Mouse (Mus musculus): ENCODE measurements at regions not wholly inside any gene's neighbourhood (a gene's known extent, or its start where the extent isn't known, plus 50 kb on each side); places are given as distances from the start of the nearest gene placed in this dataset.

- DNase-seq = peak in 1 of 2 experiments; percentile 13
Measured at GRCm38 (mm10) chr19:15800856-15801706, 146.1 kb downstream of the Psat1 start.

DNA sequence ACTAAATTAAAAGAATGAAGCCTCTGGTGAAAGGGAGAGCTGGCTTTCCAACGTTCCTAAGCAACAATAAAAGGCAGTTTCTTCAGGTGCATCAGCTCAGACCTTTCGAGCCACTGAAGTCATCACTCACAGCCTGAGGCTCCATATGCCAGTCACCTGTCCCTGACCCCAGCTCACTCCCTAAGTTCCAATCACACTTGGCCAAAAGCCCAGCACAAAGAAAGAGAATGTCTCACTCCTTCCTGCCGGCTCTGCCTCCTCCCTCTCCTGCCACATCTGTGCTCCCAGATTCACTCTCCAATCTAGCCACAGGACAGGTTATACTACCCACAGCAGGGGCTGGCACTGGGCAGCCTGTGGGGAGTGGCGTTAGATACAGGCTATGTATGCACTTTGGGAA is 150.7 kb downstream of the Psat1 start:
- no peak for DNase-seq

DNA sequence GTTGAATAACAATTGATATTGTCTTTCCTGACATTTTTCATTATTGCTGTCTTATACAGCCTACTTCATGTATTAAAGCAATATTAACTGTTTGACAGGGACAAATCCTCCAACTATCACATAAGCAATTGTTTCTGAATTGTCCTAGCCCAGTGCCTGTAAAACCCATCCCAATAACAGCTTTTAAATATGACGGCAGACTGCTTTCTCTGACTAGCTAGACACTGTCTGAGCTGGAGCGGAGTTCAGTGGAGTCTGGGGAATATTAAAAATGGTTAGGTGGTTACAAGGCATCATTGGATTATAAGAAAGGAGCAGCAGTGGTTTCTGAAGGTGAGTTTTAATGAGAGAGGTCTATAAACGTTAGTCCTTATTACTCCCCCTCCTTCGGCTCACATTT is 155.2 kb downstream of the Psat1 start:
- no peak for DNase-seq

DNA sequence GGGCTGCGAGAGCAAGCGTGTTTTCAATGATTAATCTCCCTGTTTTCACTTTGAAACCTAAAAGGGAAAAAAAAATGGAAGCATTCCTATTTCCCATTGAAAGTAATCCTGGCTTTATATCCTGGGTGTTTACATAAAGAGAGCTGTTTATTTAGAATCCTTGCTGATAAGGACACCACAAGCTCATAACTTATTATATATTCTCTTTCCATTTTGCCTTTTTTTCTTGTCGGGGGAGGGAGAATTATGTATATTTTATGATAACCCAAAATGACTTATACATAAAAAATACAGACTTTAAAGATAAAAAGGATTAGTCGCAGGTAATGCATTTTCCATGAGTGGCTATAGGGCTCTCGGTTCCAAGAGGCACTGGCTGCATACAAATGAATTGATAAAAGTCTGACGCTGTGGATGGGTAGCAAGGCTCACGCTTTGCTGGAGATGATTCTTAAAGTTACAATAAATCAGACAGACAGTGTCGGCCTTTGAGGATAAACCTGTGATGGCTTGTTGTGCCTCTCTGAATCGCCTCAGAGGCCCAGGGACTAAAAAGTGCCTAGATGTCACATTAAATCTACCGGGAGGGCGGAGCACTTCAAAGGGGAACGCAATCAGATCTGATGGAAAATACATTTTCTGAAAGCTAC is 155.7 kb downstream of the Psat1 start:
- no peak for DNase-seq

DNA sequence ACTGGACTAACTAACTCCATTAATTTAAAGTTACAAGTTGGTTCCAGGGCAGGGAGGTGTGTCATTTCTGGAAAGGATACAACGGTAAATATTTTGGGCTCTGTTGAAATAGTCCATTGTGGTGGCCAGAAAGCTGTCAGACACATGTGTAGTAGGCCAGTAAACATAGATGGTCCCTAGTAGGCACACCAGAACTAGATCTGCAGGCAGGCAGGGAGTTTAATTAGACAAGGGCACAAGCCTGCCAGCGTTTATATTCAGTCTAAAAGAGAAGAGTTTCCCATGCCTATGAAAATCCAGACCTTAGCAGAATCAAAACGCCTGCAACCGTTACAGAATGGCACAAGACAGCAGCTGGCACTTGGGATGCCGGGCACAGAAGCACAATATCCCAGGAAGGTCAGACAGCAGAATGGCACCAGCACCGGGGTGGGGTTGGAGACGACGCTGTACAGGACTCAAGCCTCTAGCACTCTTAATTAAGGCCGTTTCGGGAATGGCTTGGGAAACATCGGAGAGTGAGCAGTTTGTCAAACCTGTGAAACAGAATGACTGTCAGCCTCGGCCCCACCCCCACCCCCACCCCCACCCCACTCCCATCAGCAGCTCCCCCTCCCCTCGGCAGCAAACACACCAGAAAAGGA is 156.4 kb downstream of the Psat1 start:
- DNase-seq = no peak

DNA sequence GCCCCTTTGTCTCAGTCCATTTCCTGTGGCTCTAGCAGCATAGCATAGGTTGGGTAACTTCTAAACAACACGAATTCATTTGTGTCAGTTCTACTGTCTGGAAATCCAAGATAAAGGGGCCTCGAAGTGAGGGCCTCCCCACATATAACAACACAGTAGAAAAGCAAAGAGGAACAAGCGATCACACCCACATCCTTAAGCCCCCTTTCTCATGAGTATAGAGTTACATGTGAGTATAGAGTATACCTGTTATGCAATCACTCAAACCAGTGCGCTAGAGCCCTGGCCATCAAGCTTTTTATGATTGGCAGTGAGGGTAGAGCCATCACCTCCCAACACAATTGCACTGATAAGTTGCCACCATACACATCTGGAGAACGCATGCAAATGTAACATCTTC is 157.4 kb downstream of the Psat1 start:
- DNase-seq = no peak

GRCm38 (mm10) chr19:15784644-15785043 is 162.5 kb downstream of the Psat1 start:
- no peak for DNase-seq

DNA sequence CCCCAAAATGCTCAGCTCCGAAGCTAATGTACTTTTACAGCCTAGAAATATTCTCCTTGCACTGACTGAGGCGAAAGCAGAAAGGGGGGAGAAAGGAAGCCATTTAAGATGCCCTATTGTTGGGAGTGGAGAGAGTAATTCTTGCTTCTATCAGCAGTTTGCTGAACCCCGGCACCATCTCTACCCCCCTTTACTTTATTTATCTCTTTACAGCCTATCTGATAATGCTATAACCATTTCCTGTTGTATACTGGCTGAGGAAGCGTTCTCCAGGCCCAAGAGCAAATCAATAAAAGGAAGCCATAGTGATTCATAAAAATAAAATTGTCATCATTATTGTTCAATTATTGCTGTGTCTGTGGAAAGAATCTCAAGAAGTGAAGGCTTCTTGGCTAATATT is 177.5 kb downstream of the Psat1 start:
- DNase-seq = no peak

DNA sequence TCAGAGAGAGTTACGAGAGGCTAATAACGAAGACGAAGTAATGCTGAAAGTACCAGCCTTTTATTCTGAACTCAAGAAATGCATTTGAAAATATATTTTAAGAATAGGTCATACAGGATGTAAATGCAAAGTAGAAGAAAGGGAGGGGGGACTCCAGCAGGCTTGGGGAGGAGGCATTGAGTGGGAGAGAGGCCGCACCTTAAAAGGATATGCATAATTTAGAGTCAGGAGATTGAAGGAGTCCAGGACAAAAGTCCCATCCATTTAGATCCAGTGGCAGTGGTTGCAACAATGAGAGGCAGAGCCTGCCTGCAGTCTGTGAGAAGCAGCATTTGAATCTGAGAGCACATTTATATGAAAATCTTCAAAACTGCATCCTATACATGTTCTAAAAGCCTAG is 186.1 kb downstream of the Psat1 start:
- no peak for DNase-seq

- no peak for DNase-seq
Measured at GRCm38 (mm10) chr19:15745026-15745777, 201.9 kb downstream of the Psat1 start.

- DNase-seq = no peak
Measured at GRCm38 (mm10) chr19:15736200-15736599, 210.9 kb downstream of the Psat1 start.

DNA sequence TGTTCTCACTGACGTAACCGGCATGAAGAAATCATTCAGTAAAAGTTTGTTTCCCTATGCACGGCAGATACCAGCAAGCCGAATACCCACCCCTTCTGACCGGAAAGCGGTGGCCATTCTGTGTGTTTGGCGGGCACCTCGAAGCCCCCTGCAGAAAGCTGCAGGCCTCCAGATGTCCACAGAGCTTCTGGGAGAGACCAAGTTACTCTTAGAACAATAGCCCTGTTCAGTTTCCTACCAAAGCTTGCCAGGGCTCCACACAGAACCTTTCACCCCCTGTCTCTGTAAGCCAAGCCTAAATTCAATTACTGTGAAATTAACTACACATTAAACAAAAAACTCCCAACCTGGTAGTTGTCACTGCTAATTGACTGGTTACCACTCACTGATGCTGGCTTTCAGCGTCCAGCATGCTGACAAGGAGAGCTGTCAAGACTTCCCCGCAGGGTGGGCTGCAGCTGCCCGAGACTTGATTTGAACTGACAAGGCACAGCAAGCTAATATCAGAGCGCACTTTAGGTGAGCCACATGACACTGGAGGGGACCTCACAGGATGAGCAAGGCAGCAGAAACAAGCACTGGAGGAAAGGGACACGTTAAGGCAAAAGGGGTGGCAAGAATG is 220.2 kb downstream of the Psat1 start:
- no peak for DNase-seq

DNA sequence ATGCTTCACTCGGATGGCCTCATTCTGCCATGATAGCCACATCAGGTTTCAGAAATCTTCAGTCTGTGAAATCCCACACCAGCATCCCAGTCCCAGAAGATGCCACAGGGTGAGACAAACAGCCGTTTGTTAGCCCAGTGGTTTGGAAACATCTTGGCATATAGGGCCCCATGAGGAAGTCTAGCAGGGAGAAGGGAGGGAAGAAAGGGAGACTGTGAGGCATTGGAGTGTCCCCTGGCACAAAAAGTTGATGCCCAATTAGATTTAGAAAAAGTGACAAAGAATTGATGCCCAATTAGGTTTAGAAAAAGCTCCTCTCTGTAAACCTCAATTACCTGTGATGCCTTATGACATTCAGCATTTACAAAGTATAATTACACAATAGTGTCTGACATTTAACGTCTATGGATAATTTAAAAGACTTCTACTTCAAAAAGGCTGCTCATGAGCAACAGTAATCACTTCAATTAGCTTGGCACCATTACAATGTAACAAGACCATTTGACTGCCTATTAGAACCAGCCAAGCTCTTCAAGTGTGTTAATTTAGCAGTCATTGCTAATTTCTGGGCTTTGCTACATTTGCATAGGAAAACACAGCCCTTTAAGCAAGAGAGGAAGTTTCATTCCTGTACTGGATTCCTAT is 254.6 kb downstream of the Psat1 start:
- DNase-seq = no peak

GRCm38 (mm10) chr19:15669996-15670395 is 277.1 kb downstream of the Psat1 start:
- DNase-seq = no peak

DNA sequence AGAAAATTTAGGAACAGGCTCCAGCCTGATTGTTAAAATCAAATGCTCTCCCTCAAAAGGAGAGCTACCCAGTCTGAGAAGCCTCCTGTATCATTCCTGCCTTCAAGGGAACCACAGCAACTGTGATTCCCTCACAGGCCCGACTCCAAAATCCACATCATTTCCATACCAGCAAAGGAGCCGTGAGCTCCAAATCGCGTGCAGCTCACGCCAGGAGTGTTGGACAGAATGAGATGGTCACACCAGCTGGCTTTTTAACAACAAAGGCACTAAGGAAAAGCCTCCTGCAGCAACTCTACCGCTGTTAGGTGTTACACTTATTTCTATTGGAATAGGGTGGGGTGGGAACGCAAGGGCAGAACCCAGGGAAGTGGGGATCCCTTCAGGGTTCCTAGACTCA is 277.6 kb downstream of the Psat1 start:
- DNase-seq = no peak

GRCm38 (mm10) chr19:15668624-15669016 is 278.5 kb downstream of the Psat1 start:
- DNase-seq = no peak

DNA sequence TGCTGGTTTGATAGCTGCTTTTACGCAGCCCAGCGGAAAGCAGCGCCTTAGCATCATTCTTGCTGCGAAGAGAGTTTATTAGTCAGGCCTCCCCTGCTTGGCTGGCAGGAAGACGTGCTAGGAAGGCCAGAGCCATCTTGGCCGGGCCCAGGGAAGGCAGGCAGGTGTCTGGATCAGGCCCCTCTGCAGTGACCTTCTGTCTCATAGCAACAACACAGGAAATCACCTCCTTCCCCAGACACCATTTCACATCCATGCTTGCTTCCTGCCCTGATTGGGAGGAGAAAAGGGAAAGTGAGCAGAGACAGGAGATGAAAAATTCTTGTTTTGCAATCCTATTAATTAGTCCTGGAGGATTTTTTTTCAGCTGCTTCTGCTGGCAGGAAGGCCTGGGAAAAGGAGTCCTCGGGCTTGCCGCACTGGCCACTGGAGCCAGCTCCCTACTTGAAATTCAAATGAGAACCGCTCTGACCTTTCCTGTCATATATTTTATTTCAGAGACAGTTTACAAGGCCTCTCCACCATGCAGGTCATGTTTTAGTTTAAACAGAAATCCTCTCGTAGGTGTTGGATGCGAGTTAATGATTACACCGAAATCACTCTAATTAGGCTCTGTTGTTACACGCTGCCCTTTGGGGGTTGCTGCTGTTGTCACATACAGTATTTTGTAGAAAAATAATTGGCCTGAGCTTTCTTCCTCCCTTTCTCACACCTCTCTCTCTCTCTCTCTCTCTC is 279.1 kb downstream of the Psat1 start:
- DNase-seq = no peak

DNA sequence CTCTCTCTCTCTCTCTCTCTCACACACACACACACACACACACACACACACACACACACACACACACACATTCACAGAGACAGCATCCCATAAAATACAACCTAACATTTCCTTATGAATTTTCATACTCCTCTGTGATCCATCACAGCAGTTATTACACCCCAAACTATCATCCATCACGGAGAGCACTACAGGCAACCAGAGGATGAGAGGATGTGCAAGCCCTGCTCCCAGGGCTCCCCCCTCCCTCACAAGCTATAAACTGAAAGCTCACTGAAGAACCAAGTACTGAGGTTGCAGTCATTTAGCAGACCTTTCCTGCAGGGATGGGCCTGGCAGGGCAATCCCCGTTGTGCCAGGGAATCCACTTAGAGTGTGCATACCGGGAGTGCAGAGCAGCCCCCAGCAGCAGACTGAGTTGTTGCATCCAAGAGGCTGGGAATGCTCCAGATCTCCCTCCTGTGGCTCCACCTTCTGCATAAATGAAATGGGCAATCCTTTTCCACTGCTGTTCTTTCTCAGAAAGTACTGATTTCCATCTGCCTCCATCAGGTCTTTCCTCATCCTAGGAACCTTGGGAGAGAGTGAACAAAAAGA is 283.4 kb downstream of the Psat1 start:
- DNase-seq = no peak

GRCm38 (mm10) chr19:15658611-15659010 is 288.5 kb downstream of the Psat1 start:
- no peak for DNase-seq

- DNase-seq = no peak
Measured at GRCm38 (mm10) chr19:15657846-15658245, 289.3 kb downstream of the Psat1 start.

GRCm38 (mm10) chr19:15649368-15649767 is 297.8 kb downstream of the Psat1 start:
- peak in 1 of 2 experiments; percentile 18 for DNase-seq

Measured in spleen, adult 18-20 months (tissue).